ENCODE assay signal across 21 mouse cellular contexts in the genomic region with DNA sequence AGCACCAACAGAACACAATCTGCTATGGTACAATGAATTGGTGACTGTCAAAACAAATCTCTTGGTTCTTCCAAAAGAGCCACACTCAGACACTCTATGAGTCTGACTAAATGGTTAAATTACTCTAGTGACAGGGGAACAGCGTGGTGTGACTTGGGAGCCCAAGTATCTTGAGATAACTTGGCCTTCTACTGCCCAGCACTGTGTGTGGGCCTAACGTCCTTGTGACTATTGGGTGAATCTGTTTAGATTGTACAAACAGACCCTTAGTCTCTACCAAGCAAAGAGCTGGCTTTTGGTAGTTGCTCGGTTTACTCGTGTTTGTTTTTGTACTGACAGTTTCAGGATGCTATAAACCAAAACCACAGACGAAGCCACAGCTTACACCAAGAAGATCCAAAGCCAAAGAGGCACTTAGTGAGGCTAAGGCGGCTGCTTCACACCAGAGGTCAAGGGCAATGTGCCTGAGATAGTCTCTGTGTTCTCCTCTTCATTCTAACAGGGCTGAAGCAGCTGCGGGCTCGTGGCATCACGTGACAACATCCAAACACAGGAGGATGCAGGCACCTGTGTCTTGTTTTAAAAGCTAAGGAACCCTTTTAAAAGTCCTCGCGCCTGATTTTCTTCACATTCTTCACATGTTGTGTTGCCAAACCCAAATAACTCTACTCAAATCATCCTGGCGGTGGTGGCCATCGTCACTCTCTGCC. TPM values are rescaled to one million over a fixed set of nuclear protein-coding genes. Genes with fewer than 3 reads are reported as not detected.
DNase-seq lines count a peak whose midpoint lies in the region; ATAC-seq lines count a peak whose summit lies in the region.
"Had no signal": no experiment of that assay in that cellular context is flagged by ENCODE, and none has a peak within 500 bp of the region (broad histone marks: within the 10 kb centered on the region; RNA-seq: fewer than 3 reads in every experiment).

No protein-coding gene starts in this region.

- no peak overlapping the region for H3K9ac ChIP-seq in midbrain, embryonic 11.5 days (ENCODE audit: low read length)
- H3K9ac ChIP-seq in midbrain, embryonic 14.5 days (replicated peaks; ENCODE audit: low read length) = no peak overlapping the region
- H3K9ac ChIP-seq: embryonic facial prominence, embryonic 13.5 days; forebrain, postnatal 0 days; hindbrain, embryonic 13.5 days; liver, embryonic 15.5 days; neural tube, embryonic 13.5 days had no signal

- no peak overlapping the region for H3K4me3 ChIP-seq in midbrain, embryonic 11.5 days (ENCODE audit: low read depth, low read length)
- no peak overlapping the region for H3K4me3 ChIP-seq in midbrain, embryonic 14.5 days (replicated peaks; ENCODE audit: low read depth, low read length)
- H3K4me3 ChIP-seq: embryonic facial prominence, embryonic 13.5 days; hindbrain, embryonic 13.5 days; liver, embryonic 15.5 days; neural tube, embryonic 13.5 days had no signal

- H3K4me2 ChIP-seq in midbrain, embryonic 11.5 days = no peak overlapping the region
- H3K4me2 ChIP-seq in midbrain, embryonic 14.5 days (ENCODE audit: low read length) = no peak overlapping the region
- H3K4me2 ChIP-seq: embryonic facial prominence, embryonic 13.5 days; hindbrain, embryonic 13.5 days; liver, embryonic 15.5 days; neural tube, embryonic 13.5 days had no signal

- H3K4me1 ChIP-seq in midbrain, embryonic 11.5 days (ENCODE audit: control insufficient read depth, insufficient read depth, low read length) = no peaks in the 10 kb centered on the region
- H3K4me1 ChIP-seq in midbrain, embryonic 14.5 days (ENCODE audit: control insufficient read depth, insufficient read depth, low read length) = no peaks in the 10 kb centered on the region
- H3K4me1 ChIP-seq: hindbrain, embryonic 13.5 days; neural tube, embryonic 13.5 days had no signal

- peak; percentile 44 for DNase-seq in midbrain, embryonic 11.5 days (ENCODE audit: low spot score, missing footprints)
- no peak for DNase-seq in midbrain, embryonic 14.5 days
- peak; percentile 46 for DNase-seq in T-cell, adult 2 months (ENCODE audit: low spot score)
- DNase-seq in thymus, adult 18-20 months = peak; percentile 32 to 63
- DNase-seq in adipocyte (ENCODE audit: low spot score) = no peak
- DNase-seq in cerebellum, adult 8-10 months = no peak
- DNase-seq in spleen, adult 18-20 months = no peak
- DNase-seq: adrenal gland, postnatal 25 days; cerebellum, adult 18-20 months; forebrain, postnatal 0 days; heart, postnatal 10 days; kidney, adult 8-10 months; kidney, postnatal 25 days; layer of hippocampus, adult 9-11 months; lung, postnatal 14 days; right cerebral cortex, postnatal 14 days had no signal

- no peaks in the 10 kb centered on the region for H3K9me3 ChIP-seq in midbrain, embryonic 11.5 days (ENCODE audit: control insufficient read depth, low read length)
- no peaks in the 10 kb centered on the region for H3K9me3 ChIP-seq in midbrain, embryonic 14.5 days (ENCODE audit: control insufficient read depth, low read length)
- H3K9me3 ChIP-seq: embryonic facial prominence, embryonic 13.5 days; hindbrain, embryonic 13.5 days; liver, embryonic 15.5 days; neural tube, embryonic 13.5 days had no signal

- no peak overlapping the region for H3K27ac ChIP-seq in midbrain, embryonic 11.5 days (ENCODE audit: low read depth, low read length)
- no peak overlapping the region for H3K27ac ChIP-seq in midbrain, embryonic 14.5 days (replicated peaks; ENCODE audit: low read depth, low read length)
- H3K27ac ChIP-seq: embryonic facial prominence, embryonic 13.5 days; hindbrain, embryonic 13.5 days; liver, embryonic 15.5 days; neural tube, embryonic 13.5 days had no signal

- 91% methylated on average over 13 of the region's 13 CpGs for WGBS in midbrain, embryonic 11.5 days
- 87% methylated on average over 13 of the region's 13 CpGs for whole genome bisulfite sequencing in midbrain, embryonic 14.5 days

- no peaks in the 10 kb centered on the region for H3K27me3 ChIP-seq in midbrain, embryonic 11.5 days (ENCODE audit: control insufficient read depth, insufficient read depth, low read length)
- H3K27me3 ChIP-seq in midbrain, embryonic 14.5 days (ENCODE audit: control insufficient read depth, insufficient read depth, low read length) = no peaks in the 10 kb centered on the region
- H3K27me3 ChIP-seq: CH12.LX; embryonic facial prominence, embryonic 13.5 days; hindbrain, embryonic 13.5 days; liver, embryonic 15.5 days; neural tube, embryonic 13.5 days had no signal

- H3K36me3 ChIP-seq in midbrain, embryonic 11.5 days (ENCODE audit: control insufficient read depth, insufficient read depth, low read length) = no peaks in the 10 kb centered on the region
- no peaks in the 10 kb centered on the region for H3K36me3 ChIP-seq in midbrain, embryonic 14.5 days (ENCODE audit: control insufficient read depth, insufficient read depth, low read length)
- H3K36me3 ChIP-seq: embryonic facial prominence, embryonic 13.5 days; hindbrain, embryonic 13.5 days; liver, embryonic 15.5 days; neural tube, embryonic 13.5 days had no signal

- no peak for ATAC-seq in midbrain, embryonic 11.5 days (ENCODE audit: low FRiP score)
- ATAC-seq in midbrain, embryonic 14.5 days (ENCODE audit: low FRiP score, low TSS enrichment) = no peak
- ATAC-seq: forebrain, postnatal 0 days had no signal

RNA-seq across cellular contexts. Expression of a gene that starts 53.0 kb away (rescaled TPM):
- 16.4 and 17.8 TPM in 2 replicates for polyA plus RNA-seq in midbrain, embryonic 11.5 days (2014; fragmentation: Nextera tagmentation; extraction: Ambion mirVana)
- 19.8 and 22.1 TPM in 2 replicates for polyA plus RNA-seq in midbrain, embryonic 14.5 days (2014; fragmentation: Nextera tagmentation; extraction: Ambion mirVana)

Comparison
In these comparisons a context has a peak if more than half of its experiments do, and no peak if none do; other contexts are left out.
1. DNase-seq: peak in midbrain, embryonic 11.5 days (single experiment), T-cell, adult 2 months (single experiment) and thymus, adult 18-20 months (2 of 2); none in midbrain, embryonic 14.5 days (single experiment), adipocyte (single experiment), cerebellum, adult 8-10 months (single experiment) and spleen, adult 18-20 months (0 of 2).